Mouse (Mus musculus) heart, adult 18-20 months (tissue): Measurements from ENCODE around the gene Gm3106. TPM values are rescaled to one million over a fixed set of nuclear protein-coding genes. Genes with fewer than 3 reads are reported as not detected.
"Not testable (repeated sequence)": the region's sequence is repeated elsewhere in the genome, so short reads cannot be mapped to it uniquely, and the experiment has no call there.

Experiments used
- DNase-seq, 2 experiments: peaks; one replicate each; pipeline ENCODE4 v3.0.0; 2021 to 2022; ENCODE audit warnings: mixed read lengths in 1 of 2
- long read RNA-seq, 2 experiments: library from polyadenylated mRNA; stranded (forward); transcript quantifications; one replicate each; pipeline ENCODE4 v2.0.0; 2021
- total RNA-seq, 2 experiments: library from RNA; stranded (reverse); gene quantifications; 2 replicates each; pipeline ENCODE4 v1.2.3; 2021

Gm3106 gene
- not detected for total RNA-seq
- long read RNA-seq, experiment 1, result 0 reads
- long read RNA-seq, experiment 2, result 0 reads

DNA sequence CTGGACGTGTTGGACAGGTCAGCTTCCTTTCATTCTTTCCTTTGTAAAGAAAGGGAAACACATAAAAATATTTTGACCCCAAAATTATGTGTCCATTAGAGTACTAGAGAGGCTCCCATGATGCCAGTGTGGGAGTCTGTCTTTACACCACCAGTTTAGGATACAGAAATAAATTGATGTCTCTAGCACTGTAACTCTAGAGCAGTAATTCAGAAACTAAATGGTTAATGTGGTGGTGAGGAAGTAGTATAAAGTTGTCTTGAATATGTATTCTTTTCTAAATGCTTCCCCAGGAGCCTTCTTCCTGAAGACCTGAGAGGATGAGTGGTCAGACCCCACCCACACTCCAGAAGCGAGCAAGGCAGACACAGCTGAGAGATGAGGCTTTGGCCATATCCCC is at the start of gene Gm3106:
Gene Gm3106, plus strand, starts transcription at position 301 of the 400 bp plus-strand sequence.
- not testable (repeated sequence) for DNase-seq

Other genes with a start within 250 kb of the Gm3106 start
- not detected for gene BC061212, start 147.5 kb upstream of the Gm3106 start, total RNA-seq
- gene Gm6351, start 141.6 kb upstream of the Gm3106 start, total RNA-seq, result not detected
- not detected for gene A430089I19Rik, start 88.8 kb downstream of the Gm3106 start, total RNA-seq
- gene Gm6502, start 96.4 kb downstream of the Gm3106 start, total RNA-seq, result not detected
- gene AA792892, start 121.7 kb downstream of the Gm3106 start, total RNA-seq, result not detected
- gene Gm7682, start 227.8 kb downstream of the Gm3106 start, total RNA-seq, result not detected